Mouse (Mus musculus) thymus, adult 2 months (tissue): ENCODE results near the gene 3110001I22Rik. TPM values are rescaled to one million over a fixed set of nuclear protein-coding genes. Genes with fewer than 3 reads are reported as not detected.
"Not testable (repeated sequence)": the region's sequence is repeated elsewhere in the genome, so short reads cannot be mapped to it uniquely, and the experiment has no call there.

Source experiments
- DNase-seq: peaks from one replicate; pipeline ENCODE4 v3.0.0; 2021
- H3K27ac ChIP-seq: fragments of 200-500 bp; 2 replicates; pipeline ENCODE4 v1.5.1; 2012; ENCODE audit warnings: low read length, control low read depth; ENCODE audit not compliant: control insufficient read depth, insufficient read depth
- H3K27me3 ChIP-seq: fragments of 200-500 bp; 2 replicates; pipeline ENCODE4 v1.6.1; 2012; ENCODE audit warnings: mild to moderate bottlenecking, low read length, moderate library complexity, mixed read lengths; ENCODE audit not compliant: control insufficient read depth, insufficient read depth
- H3K36me3 ChIP-seq: fragments of 200-500 bp; 2 replicates; pipeline ENCODE4 v1.6.1; 2012; ENCODE audit warnings: mild to moderate bottlenecking, low read length, moderate library complexity; ENCODE audit not compliant: control insufficient read depth, insufficient read depth
- H3K4me1 ChIP-seq: fragments of 200-500 bp; replicated peaks from 2 replicates; pipeline ENCODE4 v1.6.1; 2012; ENCODE audit warnings: low read length; ENCODE audit not compliant: control insufficient read depth, insufficient read depth
- H3K4me3 ChIP-seq: fragments of 200-500 bp; 2 replicates; pipeline ENCODE4 v1.5.1; 2012; ENCODE audit warnings: mild to moderate bottlenecking, low read length, control low read depth, moderate library complexity; ENCODE audit not compliant: control insufficient read depth, insufficient read depth
- CTCF ChIP-seq: fragments of 200-500 bp; IDR thresholded peaks from 2 replicates; pipeline ENCODE4 v1.5.1; 2012; ENCODE audit warnings: mild to moderate bottlenecking, control low read depth, low read length, moderate library complexity, borderline replicate concordance; ENCODE audit not compliant: control insufficient read depth, poor library complexity, insufficient read depth; ENCODE audit errors: extremely low read depth
- POLR2A ChIP-seq: fragments of 200-500 bp; IDR thresholded peaks from 2 replicates; pipeline ENCODE4 v1.6.1; 2012; ENCODE audit warnings: mild to moderate bottlenecking, low read length, control low read depth, moderate library complexity; ENCODE audit not compliant: control insufficient read depth, poor library complexity, insufficient read depth; ENCODE audit errors: extremely low read depth
- WGBS: fragments of 180-500 bp; shearing (Covaris S2); methylation state at CpG from one replicate; pipeline ENCODE4 v1.1.7; 2018; 5-methylcytosine and 5-hydroxymethylcytosine counted together
- polyA plus RNA-seq: library from polyadenylated mRNA; depleted of rRNA; stranded (reverse); fragments of >200 nt; gene quantifications from 2 replicates; pipeline ENCODE4 v1.2.3, GENCODE M21; 2012; rRNA removed

The 3110001I22Rik gene
- polyA plus RNA-seq, result 3.0 and 4.2 TPM in 2 replicates

GRCm38 (mm10) chr16:13671685-13672385 is at the start of gene 3110001I22Rik, which contains the start of gene Bfar:
Gene 3110001I22Rik, plus strand, starts transcription at chr16:13671929.
Gene Bfar, plus strand, starts transcription at chr16:13671858.
- under 1% methylated on average over 54 of the region's 54 CpGs for WGBS
- Histone ChIP-seq H3K27ac (peak within 1 kb of the TSS; percentile 25), H3K4me3 (peak within 1 kb of the TSS; percentile 96), H3K4me1 (peaks cover 10% of the 10 kb centered on the region), H3K36me3 (peaks cover 3% of the 10 kb centered on the region), H3K27me3 (no peaks in the 10 kb centered on the region)
- peak; percentile 90 for DNase-seq
- TF ChIP-seq POLR2A, result peak; percentile 90
- TF ChIP-seq CTCF, result 0 out of 2 replicates have a peak, but pooled peaks have one; percentile 10

GRCm38 (mm10) chr16:13628345-13628744 is 43.4 kb upstream of the 3110001I22Rik start:
- DNase-seq, result no peak
- no peak overlapping the region for H3K27ac ChIP-seq
- no peaks in the 10 kb centered on the region for H3K4me1 ChIP-seq
- H3K4me3 ChIP-seq, result no peak overlapping the region
- no peak for TF ChIP-seq CTCF
- TF ChIP-seq POLR2A, result no peak
- H3K36me3 ChIP-seq, result peaks cover 14% of the 10 kb centered on the region
- no peaks in the 10 kb centered on the region for H3K27me3 ChIP-seq
- 73% methylated on average over 5 of the region's 5 CpGs for WGBS

DNA sequence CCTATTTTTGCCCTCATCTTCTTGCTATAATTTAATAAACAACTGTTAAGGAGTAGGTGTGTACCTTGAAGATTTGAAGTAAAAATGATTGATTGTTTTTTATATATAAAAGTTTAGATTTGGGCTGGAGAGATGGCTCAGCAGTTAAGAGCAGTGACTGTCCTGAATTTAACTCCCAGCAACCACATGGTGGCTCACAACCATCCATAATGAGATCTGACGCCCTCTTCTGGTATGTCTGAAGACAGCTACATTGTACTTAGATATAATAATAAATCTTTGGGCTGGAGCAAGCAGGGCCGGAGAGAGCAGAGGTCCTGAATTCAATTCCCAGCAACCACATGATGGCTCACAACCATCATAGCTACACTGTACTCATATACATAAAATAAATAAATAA is 33.5 kb upstream of the 3110001I22Rik start:
- not testable (repeated sequence) for H3K27me3 ChIP-seq, H3K27ac ChIP-seq, H3K4me3 ChIP-seq, H3K36me3 ChIP-seq, H3K4me1 ChIP-seq, DNase-seq
- 81% methylated on average over 2 of the region's 2 CpGs for WGBS

DNA sequence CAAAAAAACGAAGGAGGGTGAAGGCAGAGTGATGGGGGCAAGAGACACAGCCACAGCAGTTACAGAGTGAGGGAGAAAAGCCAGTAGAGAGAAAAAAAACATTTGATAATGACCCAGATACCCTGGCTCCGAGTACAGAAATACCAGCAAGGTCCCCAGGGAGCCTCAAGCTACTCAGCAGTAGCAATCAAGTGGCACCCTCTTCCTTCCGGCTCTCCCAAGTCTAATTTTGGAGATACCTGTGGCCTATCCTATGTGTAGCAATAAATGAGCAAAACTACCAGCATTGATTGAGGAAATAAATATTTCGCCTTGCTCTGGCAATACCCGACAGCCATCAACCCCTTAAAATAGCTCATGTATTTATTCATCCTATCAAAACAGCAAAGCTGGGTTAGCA is 32.2 kb upstream of the 3110001I22Rik start:
- H3K36me3 ChIP-seq, result no peaks in the 10 kb centered on the region; the same call in 1 of the 2 replicates
- H3K27ac ChIP-seq, result no peak overlapping the region
- WGBS, result 94% methylated on average over 5 of the region's 5 CpGs
- TF ChIP-seq POLR2A (no peak), CTCF (no peak)
- H3K27me3 ChIP-seq, result no peaks in the 10 kb centered on the region
- no peak for DNase-seq
- no peak overlapping the region for H3K4me3 ChIP-seq
- no peaks in the 10 kb centered on the region for H3K4me1 ChIP-seq

DNA sequence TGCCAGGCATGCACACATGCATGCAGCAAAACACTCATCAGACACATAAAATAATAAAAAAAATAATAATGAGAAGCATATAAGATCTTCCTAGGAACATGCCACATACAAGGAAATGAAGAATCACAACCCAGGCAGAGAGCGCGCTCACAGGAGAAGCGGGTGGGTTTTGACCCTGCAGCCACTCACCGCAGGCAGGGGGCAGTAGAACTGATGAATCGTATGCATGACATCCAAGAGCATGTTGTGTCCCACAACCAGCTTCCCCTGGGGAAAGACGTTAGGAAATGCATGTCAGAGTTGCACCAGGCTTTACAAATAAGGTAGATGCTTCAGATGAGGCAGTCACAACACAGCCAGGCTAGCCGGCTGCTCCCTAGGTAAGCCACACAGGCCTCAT is 31.7 kb upstream of the 3110001I22Rik start:
- WGBS, result 95% methylated on average over 7 of the region's 7 CpGs
- Histone ChIP-seq H3K4me3 (no peak overlapping the region), H3K27ac (no peak overlapping the region), H3K36me3 (no peaks in the 10 kb centered on the region; the same call in 1 of the 2 replicates), H3K4me1 (no peaks in the 10 kb centered on the region), H3K27me3 (no peaks in the 10 kb centered on the region)
- DNase-seq, result peak; percentile 42
- no peak for TF ChIP-seq POLR2A

DNA sequence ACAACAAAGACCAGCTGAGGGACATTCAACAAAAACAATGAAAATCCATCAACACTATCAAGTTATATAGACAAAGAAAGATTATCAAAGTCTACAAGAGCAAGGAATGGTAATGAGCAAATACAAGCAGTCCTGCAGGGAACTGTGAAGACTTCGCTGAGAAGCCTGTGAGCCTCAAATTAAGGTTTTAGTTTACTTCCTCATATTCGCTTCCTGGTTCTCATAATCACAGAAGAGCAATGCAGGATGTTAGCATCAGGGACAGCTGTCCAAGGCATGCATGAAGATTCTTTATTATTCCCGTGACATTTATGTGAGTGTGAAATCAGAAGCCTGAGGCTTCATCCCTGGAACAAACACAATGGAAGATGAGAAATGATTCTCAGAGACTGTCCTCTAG is 27.3 kb upstream of the 3110001I22Rik start:
- Histone ChIP-seq H3K27me3 (no peaks in the 10 kb centered on the region), H3K36me3 (no peaks in the 10 kb centered on the region; the same call in 1 of the 2 replicates), H3K27ac (no peak overlapping the region), H3K4me1 (no peaks in the 10 kb centered on the region), H3K4me3 (no peak overlapping the region)
- DNase-seq, result no peak
- TF ChIP-seq CTCF (no peak), POLR2A (no peak)
- 75% methylated on average over 3 of the region's 3 CpGs for WGBS

DNA sequence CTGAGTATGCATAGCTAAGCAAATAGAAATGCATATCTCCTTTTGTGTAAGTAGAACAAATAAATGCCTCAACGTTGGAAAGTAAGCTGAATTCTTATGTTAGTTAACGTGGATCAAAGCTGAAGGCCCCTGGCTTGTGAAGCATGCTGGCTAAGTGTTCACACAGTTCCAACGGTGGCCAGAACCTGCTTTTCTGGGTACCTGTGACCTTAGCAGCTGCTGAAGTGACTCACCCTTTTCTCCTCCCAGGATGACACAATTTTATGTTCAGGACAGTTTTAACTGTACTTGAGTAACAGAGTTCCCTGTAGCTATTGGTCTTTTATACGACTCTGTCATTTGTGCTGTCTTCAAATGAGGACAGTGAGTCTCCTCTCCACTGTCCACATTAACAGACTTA is 25.8 kb upstream of the 3110001I22Rik start:
- no peak for DNase-seq
- TF ChIP-seq POLR2A (no peak), CTCF (no peak)
- WGBS, result 97% methylated on average over 4 of the region's 4 CpGs
- Histone ChIP-seq H3K27ac (no peak overlapping the region), H3K4me1 (no peaks in the 10 kb centered on the region), H3K4me3 (no peak overlapping the region), H3K27me3 (no peaks in the 10 kb centered on the region), H3K36me3 (peaks cover 4% of the 10 kb centered on the region)
